Mouse (Mus musculus) CH12.LX (cell line): ENCODE measurements at regions not wholly inside any gene's neighbourhood (a gene's known extent, or its start where the extent isn't known, plus 50 kb on each side); places are given as distances from the start of the nearest gene placed in this dataset.
A peak's percentile ranks its signal among the peaks of the same experiment; 100 is the strongest.

ENCODE experiments used
- DNase-seq: peaks from one replicate; pipeline ENCODE4 v3.0.0-alpha.2; 2013; ENCODE audit errors: extremely low read depth
- H3K27ac ChIP-seq: 2 replicates; pipeline ENCODE4 v1.5.1; 2012; ENCODE audit warnings: low read depth, mild to moderate bottlenecking, control low read depth, moderate library complexity; ENCODE audit not compliant: insufficient read depth
- H3K27me3 ChIP-seq: replicated peaks from 2 replicates; pipeline ENCODE3; 2012; ENCODE audit warnings: inconsistent platforms
- H3K36me3 ChIP-seq, 2 experiments: replicated peaks in 1 of 2; 2 replicates each; pipeline versions ENCODE3 to v1.6.1; 2012; ENCODE audit warnings: inconsistent platforms in 1 of 2, low read length in 1 of 2, mild to moderate bottlenecking in 1 of 2, mixed read lengths in 1 of 2, moderate library complexity in 1 of 2; ENCODE audit not compliant: control insufficient read depth in 1 of 2, insufficient read depth in 1 of 2
- H3K4me1 ChIP-seq, 2 experiments: 2 replicates each; pipeline ENCODE4 v1.6.1; 2012; ENCODE audit warnings: inconsistent platforms in 1 of 2, moderate library complexity in 1 of 2; ENCODE audit not compliant: insufficient read depth in 2 of 2, control insufficient read depth in 1 of 2
- H3K4me2 ChIP-seq: 2 replicates; pipeline ENCODE4 v1.6.1; 2012; ENCODE audit warnings: low read depth, mild to moderate bottlenecking, control low read depth; ENCODE audit not compliant: poor library complexity, insufficient read depth, severe bottlenecking
- H3K4me3 ChIP-seq, 3 experiments: fragments of 150-350 bp in 1 of 3; sonication (generic) in 1 of 3; replicated peaks in 1 of 3; 2 replicates each; pipeline versions ENCODE3 to v1.5.1; 2011 to 2012; ENCODE audit warnings: low read depth in 2 of 3, low read length in 2 of 3, mild to moderate bottlenecking in 2 of 3, moderate library complexity in 2 of 3, control low read depth in 1 of 3, improper control_type of control experiment in 1 of 3, inconsistent platforms in 1 of 3, mixed read lengths in 1 of 3; ENCODE audit not compliant: poor library complexity in 1 of 3
- H3K79me2 ChIP-seq: replicated peaks from 2 replicates; pipeline ENCODE4 v1.6.1; 2012; ENCODE audit warnings: mild to moderate bottlenecking, moderate library complexity; ENCODE audit not compliant: control insufficient read depth, poor library complexity, insufficient read depth, severe bottlenecking; ENCODE audit errors: extremely low read depth
- H3K9ac ChIP-seq: 2 replicates; pipeline ENCODE4 v1.6.1; 2012; ENCODE audit warnings: low read depth, mild to moderate bottlenecking, control low read depth, moderate library complexity; ENCODE audit not compliant: insufficient read depth
- H3K9me3 ChIP-seq: replicated peaks from 2 replicates; pipeline ENCODE3; 2012; ENCODE audit warnings: low read length, inconsistent platforms, mixed read lengths
- CTCF ChIP-seq, 2 experiments: IDR thresholded peaks in 1 of 2; conservative IDR thresholded peaks in 1 of 2; 2 replicates each; pipeline ENCODE4 v1.5.1; 2011 to 2012; ENCODE audit warnings: low read depth in 2 of 2, low read length in 2 of 2, improper control_type of control experiment in 1 of 2, inconsistent platforms in 1 of 2, mild to moderate bottlenecking in 1 of 2, moderate library complexity in 1 of 2
- E2F4 ChIP-seq: IDR thresholded peaks from 2 replicates; pipeline ENCODE4 v1.6.1; 2011; ENCODE audit warnings: low read depth, low read length, improper control_type of control experiment; ENCODE audit not compliant: insufficient replicate concordance
- EP300 ChIP-seq: IDR thresholded peaks from 2 replicates; pipeline ENCODE4 v1.6.1; 2011; ENCODE audit warnings: low read length, improper control_type of control experiment
- GABPA ChIP-seq: IDR thresholded peaks from 2 replicates; pipeline ENCODE4 v1.6.1; 2012; ENCODE audit warnings: low read depth, low read length, improper control_type of control experiment, inconsistent platforms; ENCODE audit not compliant: insufficient replicate concordance
- KAT2A ChIP-seq: IDR thresholded peaks from 2 replicates; pipeline ENCODE4 v1.6.1; 2012; ENCODE audit warnings: low read length, improper control_type of control experiment, inconsistent platforms; ENCODE audit not compliant: insufficient replicate concordance
- MAFK ChIP-seq: IDR thresholded peaks from 2 replicates; pipeline ENCODE4 v1.6.1; 2011; ENCODE audit warnings: low read length, improper control_type of control experiment; ENCODE audit not compliant: insufficient replicate concordance
- MEF2A ChIP-seq: IDR thresholded peaks from 2 replicates; pipeline ENCODE4 v1.6.1; 2014; ENCODE audit warnings: low read depth, mild to moderate bottlenecking, inconsistent platforms, low read length, improper control_type of control experiment, borderline replicate concordance
- MXI1 ChIP-seq: IDR thresholded peaks from 2 replicates; pipeline ENCODE4 v1.6.1; 2011; ENCODE audit warnings: mild to moderate bottlenecking, low read depth, low read length, improper control_type of control experiment
- NELFE ChIP-seq: IDR thresholded peaks from 2 replicates; pipeline ENCODE4 v1.6.1; 2011; ENCODE audit warnings: low read depth, low read length, improper control_type of control experiment
- NRF1 ChIP-seq: IDR thresholded peaks from 2 replicates; pipeline ENCODE4 v1.6.1; 2014; ENCODE audit warnings: low read depth, mild to moderate bottlenecking, inconsistent platforms, low read length, improper control_type of control experiment, moderate library complexity
- POLR2A ChIP-seq: IDR thresholded peaks from 2 replicates; pipeline ENCODE4 v1.6.1; 2011; ENCODE audit warnings: low read depth, mild to moderate bottlenecking, improper control_type of control experiment, low read length
- RAD21 ChIP-seq: IDR thresholded peaks from 2 replicates; pipeline ENCODE4 v1.6.1; 2011; ENCODE audit warnings: low read depth, mild to moderate bottlenecking, low read length, improper control_type of control experiment, moderate library complexity
- SIN3A ChIP-seq: IDR thresholded peaks from 2 replicates; pipeline ENCODE4 v1.6.1; 2012; ENCODE audit warnings: low read length, improper control_type of control experiment, inconsistent platforms
- SMC3 ChIP-seq: IDR thresholded peaks from 2 replicates; pipeline ENCODE4 v1.6.1; 2011; ENCODE audit warnings: low read depth, low read length, improper control_type of control experiment
- TCF12 ChIP-seq: IDR thresholded peaks from 2 replicates; pipeline ENCODE4 v1.6.1; 2014; ENCODE audit warnings: low read depth, mild to moderate bottlenecking, inconsistent platforms, low read length, improper control_type of control experiment
- ZC3H11A ChIP-seq: IDR thresholded peaks from 2 replicates; pipeline ENCODE4 v1.6.1; 2012; ENCODE audit warnings: low read depth, mild to moderate bottlenecking, inconsistent platforms, low read length, improper control_type of control experiment
- ZMIZ1 ChIP-seq: IDR thresholded peaks from 2 replicates; pipeline ENCODE4 v1.6.1; 2012; ENCODE audit warnings: low read depth, mild to moderate bottlenecking, inconsistent platforms, low read length, improper control_type of control experiment
- dilution Hi-C: fragments of 300-500 bp; cut with MboI; formaldehyde crosslinking; loops from 2 replicates; pipeline ENCODE4 v1.14.3; 2020; ENCODE audit warnings: low sequenced_read_pairs; ENCODE audit not compliant: extremely low pct_unique_long_range_greater_than_20kb, extremely low pct_ligation_motif_present
- in situ Hi-C: fragments of 300-500 bp; cut with MboI; formaldehyde crosslinking; loops from 3 replicates; pipeline ENCODE4 v1.14.3; 2019; ENCODE audit warnings: low sequenced_read_pairs, low pct_ligation_motif_present, low pct_unique_long_range_greater_than_20kb, mixed read lengths

DNA sequence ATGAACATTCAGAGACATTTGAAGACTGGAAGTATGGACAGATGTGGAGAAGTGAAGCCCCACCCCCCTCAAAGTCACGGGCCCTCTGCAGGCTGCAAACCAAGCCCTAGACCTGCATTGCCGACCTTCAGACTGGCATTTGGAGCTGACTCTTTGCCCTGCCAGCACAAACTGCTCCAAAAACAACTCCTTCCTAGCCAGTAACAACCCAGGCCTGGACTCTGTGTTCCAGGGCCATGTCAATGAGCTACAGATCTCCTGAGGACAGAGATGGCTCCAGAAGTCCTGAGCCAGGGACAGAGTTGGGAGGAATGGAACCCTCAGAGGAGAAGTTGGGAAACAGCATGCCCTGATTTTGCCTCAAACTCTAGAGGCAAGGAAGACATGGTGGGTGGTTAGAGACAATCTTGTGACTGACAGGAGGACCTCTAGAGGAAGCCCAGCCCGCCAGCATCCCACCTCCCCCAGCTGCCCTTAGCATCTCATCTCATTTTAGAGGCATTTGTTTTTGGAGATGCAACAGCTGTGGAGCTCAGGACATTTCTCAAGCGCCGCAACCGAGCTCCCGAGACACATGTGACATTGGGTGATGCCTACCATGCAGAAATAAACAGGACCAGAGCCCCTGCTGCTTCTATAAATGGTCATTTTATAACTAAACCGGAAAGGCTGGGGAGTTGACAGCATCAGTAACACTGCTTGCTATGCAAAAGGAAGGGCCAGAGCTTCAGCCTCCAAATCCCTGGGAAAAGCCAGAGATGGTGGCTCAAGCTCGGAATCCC lies 56.2 kb upstream of the Tbx5 start:
- Histone ChIP-seq H3K9ac (no peak overlapping the region), H3K27ac (no peak overlapping the region), H3K4me1 (no peaks in the 10 kb centered on the region), H3K4me2 (no peak overlapping the region), H3K36me3 (no peaks in the 10 kb centered on the region), H3K9me3 (peaks cover 78% of the 10 kb centered on the region), H3K4me3 (no peak overlapping the region), H3K79me2 (no peaks in the 10 kb centered on the region), H3K27me3 (no peaks in the 10 kb centered on the region)
- dilution Hi-C loops = no loop called here
- in situ Hi-C loops = loop anchor here (25.0 kb wide), 1 partner anchor 311 kb away; no protein-coding TSS in a partner anchor
- TF ChIP-seq SMC3 = no peak
- TF ChIP-seq ZC3H11A = no peak
- no peak for TF ChIP-seq NELFE
- TF ChIP-seq SIN3A = no peak
- TF ChIP-seq MEF2A = no peak
- no peak for TF ChIP-seq EP300
- TF ChIP-seq GABPA = no peak
- TF ChIP-seq MXI1 = no peak
- TF ChIP-seq TCF12 = no peak
- TF ChIP-seq RAD21 = no peak
- no peak for TF ChIP-seq NRF1
- TF ChIP-seq E2F4 = no peak
- TF ChIP-seq KAT2A = no peak
- TF ChIP-seq ZMIZ1 = no peak
- no peak for TF ChIP-seq MAFK
- DNase-seq = no peak

DNA sequence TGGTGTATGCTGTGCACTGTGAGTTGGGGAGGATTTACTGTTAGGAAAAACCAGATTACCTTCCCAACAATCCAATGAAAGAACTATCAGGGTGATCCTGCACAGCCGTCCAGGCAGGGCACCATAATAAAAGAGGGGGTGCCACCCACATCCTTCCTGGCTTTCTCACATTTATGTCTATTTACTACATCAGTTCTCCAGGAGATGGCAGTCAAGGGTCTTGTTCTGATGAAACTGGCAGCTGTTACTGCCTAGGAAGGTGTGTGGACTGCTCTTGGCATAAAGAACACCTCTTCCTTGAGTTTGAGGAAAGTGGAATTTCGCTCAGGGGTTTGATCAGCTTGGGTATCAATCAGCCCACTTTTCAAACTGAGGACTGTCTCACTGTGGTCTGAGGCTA lies 54.6 kb upstream of the Tbx5 start:
- H3K9me3 ChIP-seq = peaks cover 89% of the 10 kb centered on the region
- no peak overlapping the region for H3K4me2 ChIP-seq
- in situ Hi-C loops (loop anchor here (25.0 kb wide), 1 partner anchor 309 kb away; no protein-coding TSS in a partner anchor), dilution Hi-C loops (no loop called here)
- H3K4me1 ChIP-seq = no peaks in the 10 kb centered on the region
- H3K9ac ChIP-seq = no peak overlapping the region
- no peak overlapping the region for H3K4me3 ChIP-seq
- TF ChIP-seq SMC3 = 0 out of 2 replicates have a peak, but pooled peaks have one; percentile 6
- no peak for TF ChIP-seq POLR2A
- peak; percentile 7; the same call in 1 of the 2 replicates for TF ChIP-seq RAD21
- TF ChIP-seq CTCF (conservative IDR thresholded peaks at IDR 0.05 in 1 of 2, IDR thresholded peaks at IDR 0.05 in 1 of 2; ENCODE audit: low read depth in 2 of 2, low read length in 2 of 2) = peak in 1 of 2 experiments; percentile 27; a peak in 1 of 4 replicates
- H3K27ac ChIP-seq = no peak overlapping the region
- H3K27me3 ChIP-seq = no peaks in the 10 kb centered on the region
- no peaks in the 10 kb centered on the region for H3K36me3 ChIP-seq
- H3K79me2 ChIP-seq = no peaks in the 10 kb centered on the region
- no peak for DNase-seq
